Mouse (Mus musculus): ENCODE results near the gene Plxna2. TPM values are rescaled to one million over a fixed set of nuclear protein-coding genes. Genes with fewer than 3 reads are reported as not detected.
A peak's percentile ranks its signal among the peaks of the same experiment; 100 is the strongest.

Plxna2 gene
- polyA plus RNA-seq, 1 experiment from 2014 or later = 4.5 TPM

DNA sequence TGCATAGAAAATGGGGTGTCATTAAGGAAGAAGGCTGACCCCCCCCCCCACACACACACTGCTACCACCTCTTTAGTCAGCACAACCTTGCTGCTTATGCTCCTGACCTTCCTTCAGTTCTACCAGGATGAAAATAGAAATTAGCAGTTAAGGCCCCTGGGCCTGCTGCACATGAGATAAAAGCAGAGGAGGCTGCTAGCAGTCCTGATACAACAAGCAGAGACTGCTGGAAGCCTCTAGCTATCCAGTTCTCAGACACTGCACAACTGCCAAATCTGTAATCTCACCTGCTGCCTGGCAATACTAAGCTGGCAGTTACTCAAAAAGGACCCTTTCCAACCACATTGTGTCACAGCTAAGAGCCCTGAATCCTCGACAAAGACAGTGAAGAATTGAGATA lies 197.5 kb downstream of the Plxna2 start:
- ATAC-seq = no peak
- Histone ChIP-seq H3K4me2 (replicated peaks; ENCODE audit: low read depth, low read length) (no peak overlapping the region), H3K27me3 (replicated peaks; ENCODE audit: insufficient read depth, low read length) (no peaks in the 10 kb centered on the region), H3K27ac (ENCODE audit: low read length) (no peak overlapping the region), H3K4me3 (ENCODE audit: low read depth, low read length) (no peak overlapping the region), H3K9ac (replicated peaks; ENCODE audit: low read depth) (no peak overlapping the region), H3K36me3 (ENCODE audit: insufficient read depth, low read length) (peaks cover 10% of the 10 kb centered on the region; the same call in 1 of the 2 replicates), H3K9me3 (ENCODE audit: low read length) (no peaks in the 10 kb centered on the region), H3K4me1 (ENCODE audit: insufficient read depth, low read depth, low read length) (no peaks in the 10 kb centered on the region)
- TF ChIP-seq EP300 (IDR thresholded peaks at IDR 0.05) (no peak), CTCF (IDR thresholded peaks at IDR 0.05) (no peak)
- 54% methylated on average over 1 of the region's 1 CpGs for WGBS
- DNase-seq (ENCODE audit: low spot score) = no peak

DNA sequence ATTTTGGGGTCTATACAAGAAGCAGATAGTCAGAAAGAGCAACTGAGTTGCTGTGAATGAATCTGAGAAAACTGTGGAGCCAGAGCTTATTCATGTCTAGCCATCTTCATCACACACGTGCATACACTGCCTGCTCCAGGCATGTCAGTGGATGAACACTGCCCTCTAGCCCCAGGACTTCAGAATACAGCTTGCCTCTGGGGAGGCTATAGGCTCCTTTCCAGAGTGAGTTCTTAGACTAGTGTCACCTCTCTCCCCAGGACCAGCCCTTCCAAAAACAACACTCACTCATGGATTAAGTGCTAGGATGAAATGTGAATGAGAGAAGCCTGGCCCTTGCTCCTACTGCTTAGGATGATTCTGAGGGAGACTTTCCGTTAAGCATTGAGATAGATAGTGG lies 198.9 kb downstream of the Plxna2 start:
- H3K4me1 ChIP-seq (ENCODE audit: insufficient read depth, low read depth, low read length) = no peaks in the 10 kb centered on the region
- TF ChIP-seq CTCF (IDR thresholded peaks at IDR 0.05) (peak; percentile 92), EP300 (IDR thresholded peaks at IDR 0.05) (no peak)
- H3K27me3 ChIP-seq (replicated peaks; ENCODE audit: insufficient read depth, low read length) = no peaks in the 10 kb centered on the region
- H3K4me2 ChIP-seq (replicated peaks; ENCODE audit: low read depth, low read length) = no peak overlapping the region
- 25% methylated on average over 2 of the region's 2 CpGs for WGBS
- H3K9ac ChIP-seq (replicated peaks; ENCODE audit: low read depth) = no peak overlapping the region
- peaks cover 9% of the 10 kb centered on the region; the same call in 1 of the 2 replicates for H3K36me3 ChIP-seq (ENCODE audit: insufficient read depth, low read length)
- H3K9me3 ChIP-seq (ENCODE audit: low read length) = no peaks in the 10 kb centered on the region
- DNase-seq (ENCODE audit: low spot score) (peak; percentile 78), ATAC-seq (peak; percentile 80)
- no peak overlapping the region for H3K27ac ChIP-seq (ENCODE audit: low read length)
- no peak overlapping the region for H3K4me3 ChIP-seq (ENCODE audit: low read depth, low read length)

DNA sequence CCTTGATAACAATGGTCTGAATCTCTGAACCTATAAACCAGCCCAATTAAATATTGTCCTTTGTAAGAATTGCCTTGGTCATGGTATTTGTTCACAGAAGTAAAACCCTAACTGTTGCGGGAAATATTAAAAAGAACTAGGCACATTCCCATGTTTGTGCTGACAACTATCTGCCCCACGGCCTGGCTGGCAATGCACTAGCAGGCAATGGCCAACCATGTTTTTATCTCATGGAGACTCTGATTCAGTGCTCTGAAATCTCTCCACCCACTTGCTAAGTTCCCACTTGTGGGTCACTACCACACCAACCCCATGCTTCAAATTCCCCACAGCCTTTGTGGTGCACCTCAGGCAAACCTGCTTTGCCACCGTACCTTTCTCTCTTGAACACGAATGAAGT lies 202.9 kb downstream of the Plxna2 start:
- H3K4me3 ChIP-seq (ENCODE audit: low read depth, low read length) = no peak overlapping the region
- H3K9me3 ChIP-seq (ENCODE audit: low read length) = no peaks in the 10 kb centered on the region
- ATAC-seq (0 out of 2 replicates have a peak, but pooled peaks have one; percentile 22), DNase-seq (ENCODE audit: low spot score) (peak; percentile 17)
- 56% methylated on average over 4 of the region's 4 CpGs for WGBS
- TF ChIP-seq EP300 (IDR thresholded peaks at IDR 0.05) (0 out of 2 replicates have a peak, but pooled peaks have one; percentile 14), CTCF (IDR thresholded peaks at IDR 0.05) (no peak)
- H3K27ac ChIP-seq (ENCODE audit: low read length) = no peak overlapping the region
- H3K36me3 ChIP-seq (ENCODE audit: insufficient read depth, low read length) = no peaks in the 10 kb centered on the region
- no peaks in the 10 kb centered on the region for H3K4me1 ChIP-seq (ENCODE audit: insufficient read depth, low read depth, low read length)
- H3K27me3 ChIP-seq (replicated peaks; ENCODE audit: insufficient read depth, low read length) = no peaks in the 10 kb centered on the region
- no peak overlapping the region for H3K4me2 ChIP-seq (replicated peaks; ENCODE audit: low read depth, low read length)
- no peak overlapping the region for H3K9ac ChIP-seq (replicated peaks; ENCODE audit: low read depth)

DNA sequence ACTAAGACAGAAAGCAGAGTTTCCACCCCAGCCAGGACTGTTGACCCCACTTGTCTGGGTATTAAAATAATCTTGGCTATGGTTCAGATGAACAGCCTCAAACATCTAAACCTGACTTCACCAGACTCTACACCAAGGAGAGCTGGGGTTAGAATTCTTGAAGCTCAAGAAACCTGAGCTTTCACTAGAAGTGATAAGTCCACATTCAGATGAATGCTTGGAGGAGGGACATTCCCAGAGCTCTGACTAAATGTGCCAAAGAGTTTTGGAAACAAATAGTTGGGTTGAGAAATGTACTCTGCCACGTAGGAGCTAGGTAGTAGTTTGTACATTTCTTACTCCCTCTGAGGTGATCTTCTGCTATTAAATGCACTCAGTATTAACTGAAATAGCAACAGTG lies 203.7 kb downstream of the Plxna2 start:
- H3K27me3 ChIP-seq (replicated peaks; ENCODE audit: insufficient read depth, low read length) = no peaks in the 10 kb centered on the region
- DNase-seq (ENCODE audit: low spot score) (peak; percentile 35), ATAC-seq (peak; percentile 61)
- H3K9me3 ChIP-seq (ENCODE audit: low read length) = no peaks in the 10 kb centered on the region
- TF ChIP-seq EP300 (IDR thresholded peaks at IDR 0.05) = 0 out of 2 replicates have a peak, but pooled peaks have one; percentile 30
- no peak for TF ChIP-seq CTCF (IDR thresholded peaks at IDR 0.05)
- WGBS = 29% methylated on average over 1 of the region's 1 CpGs
- H3K36me3 ChIP-seq (ENCODE audit: insufficient read depth, low read length) = no peaks in the 10 kb centered on the region
- H3K4me1 ChIP-seq (ENCODE audit: insufficient read depth, low read depth, low read length) = no peaks in the 10 kb centered on the region
- H3K4me3 ChIP-seq (ENCODE audit: low read depth, low read length) = no peak overlapping the region
- no peak overlapping the region for H3K9ac ChIP-seq (replicated peaks; ENCODE audit: low read depth)
- 0 out of 2 replicates have a peak overlapping the region, but pooled peaks have one; percentile 32 for H3K27ac ChIP-seq (ENCODE audit: low read length)
- H3K4me2 ChIP-seq (replicated peaks; ENCODE audit: low read depth, low read length) = no peak overlapping the region

DNA sequence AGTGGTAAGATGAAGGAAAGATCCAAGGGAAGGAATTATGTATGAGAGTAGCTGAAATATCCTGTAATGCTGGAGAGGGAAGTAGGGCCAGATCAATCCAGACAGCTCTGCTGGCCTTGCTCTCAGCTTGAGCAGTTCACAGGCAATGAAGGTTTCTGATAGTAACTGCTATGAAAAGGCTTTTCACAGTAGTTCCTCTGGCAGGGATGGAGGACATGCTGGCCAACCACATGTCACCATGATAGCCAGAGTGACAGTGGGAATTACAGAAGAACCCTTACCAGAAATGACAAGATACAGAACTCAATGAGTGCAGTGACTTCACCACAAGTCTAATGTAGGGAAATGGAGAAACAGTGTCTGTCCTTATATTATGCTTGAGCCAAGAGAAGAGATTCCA lies 210.3 kb downstream of the Plxna2 start:
- no peak for DNase-seq (ENCODE audit: low spot score)
- TF ChIP-seq EP300 (IDR thresholded peaks at IDR 0.05) = no peak
- TF ChIP-seq CTCF (IDR thresholded peaks at IDR 0.05) = no peak
- Histone ChIP-seq H3K27ac (ENCODE audit: low read length) (no peak overlapping the region), H3K4me2 (replicated peaks; ENCODE audit: low read depth, low read length) (no peak overlapping the region), H3K9ac (replicated peaks; ENCODE audit: low read depth) (no peak overlapping the region), H3K36me3 (ENCODE audit: insufficient read depth, low read length) (no peaks in the 10 kb centered on the region), H3K4me1 (ENCODE audit: insufficient read depth, low read depth, low read length) (no peaks in the 10 kb centered on the region), H3K4me3 (ENCODE audit: low read depth, low read length) (no peak overlapping the region), H3K27me3 (replicated peaks; ENCODE audit: insufficient read depth, low read length) (no peaks in the 10 kb centered on the region), H3K9me3 (ENCODE audit: low read length) (no peaks in the 10 kb centered on the region)
- no peak for ATAC-seq

DNA sequence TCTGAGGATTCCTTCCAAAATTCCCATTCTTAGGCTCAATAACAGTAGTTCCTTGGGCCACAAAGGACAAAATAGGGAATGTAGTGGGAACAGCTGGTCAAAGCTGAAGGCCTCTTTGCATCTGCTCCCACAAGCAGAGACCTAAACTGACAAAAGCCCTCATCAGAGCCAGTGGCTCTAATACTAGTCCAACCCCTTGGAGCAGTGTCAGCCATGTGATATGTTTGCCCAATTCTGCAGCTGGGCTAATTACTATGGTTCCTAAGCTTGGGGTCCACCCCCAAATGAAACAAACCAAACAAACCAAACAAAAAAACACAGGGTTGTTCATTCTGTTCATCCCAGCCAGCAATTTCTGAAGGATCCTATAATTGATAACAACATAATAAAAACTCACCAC lies 217.2 kb downstream of the Plxna2 start:
- Histone ChIP-seq H3K9ac (replicated peaks; ENCODE audit: low read depth) (no peak overlapping the region), H3K27ac (ENCODE audit: low read length) (no peak overlapping the region), H3K4me3 (ENCODE audit: low read depth, low read length) (no peak overlapping the region), H3K27me3 (replicated peaks; ENCODE audit: insufficient read depth, low read length) (no peaks in the 10 kb centered on the region), H3K36me3 (ENCODE audit: insufficient read depth, low read length) (no peaks in the 10 kb centered on the region), H3K4me2 (replicated peaks; ENCODE audit: low read depth, low read length) (no peak overlapping the region), H3K9me3 (ENCODE audit: low read length) (no peaks in the 10 kb centered on the region), H3K4me1 (ENCODE audit: insufficient read depth, low read depth, low read length) (no peaks in the 10 kb centered on the region)
- DNase-seq (ENCODE audit: low spot score) (no peak), ATAC-seq (no peak)
- TF ChIP-seq EP300 (IDR thresholded peaks at IDR 0.05) = no peak
- no peak for TF ChIP-seq CTCF (IDR thresholded peaks at IDR 0.05)

DNA sequence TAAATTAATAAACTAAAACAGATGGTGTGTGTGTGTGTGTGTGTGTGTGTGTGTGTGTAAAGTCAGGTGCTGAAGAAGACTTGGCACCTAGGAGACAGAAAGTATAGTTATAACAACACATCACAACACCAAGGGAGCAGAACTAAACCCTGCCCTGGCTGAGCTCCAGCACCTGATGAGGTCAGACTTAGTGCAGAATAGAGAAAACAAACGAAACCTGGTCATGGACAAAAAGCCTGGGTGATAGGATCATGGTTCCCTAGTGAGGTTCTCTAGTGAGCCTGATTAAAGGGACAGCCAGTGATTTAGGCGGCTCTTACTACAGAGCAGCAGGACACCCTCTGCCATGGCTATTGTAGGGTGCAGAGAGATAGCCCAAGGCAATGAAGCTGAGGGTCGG lies 218.2 kb downstream of the Plxna2 start:
- Histone ChIP-seq H3K4me3 (ENCODE audit: low read depth, low read length) (no peak overlapping the region), H3K27ac (ENCODE audit: low read length) (no peak overlapping the region), H3K9ac (replicated peaks; ENCODE audit: low read depth) (no peak overlapping the region), H3K4me2 (replicated peaks; ENCODE audit: low read depth, low read length) (no peak overlapping the region), H3K9me3 (ENCODE audit: low read length) (no peaks in the 10 kb centered on the region), H3K27me3 (replicated peaks; ENCODE audit: insufficient read depth, low read length) (no peaks in the 10 kb centered on the region), H3K36me3 (ENCODE audit: insufficient read depth, low read length) (no peaks in the 10 kb centered on the region), H3K4me1 (ENCODE audit: insufficient read depth, low read depth, low read length) (no peaks in the 10 kb centered on the region)
- TF ChIP-seq CTCF (IDR thresholded peaks at IDR 0.05) (no peak), EP300 (IDR thresholded peaks at IDR 0.05) (no peak)
- WGBS = 55% methylated on average over 3 of the region's 3 CpGs
- ATAC-seq (no peak), DNase-seq (ENCODE audit: low spot score) (no peak)
